Mouse (Mus musculus) CH12.LX (cell line): ENCODE results near the gene Ephb3. TPM values are rescaled to one million over a fixed set of nuclear protein-coding genes. Genes with fewer than 3 reads are reported as not detected.

ENCODE experiments used
- DNase-seq: peaks from one replicate; pipeline ENCODE4 v3.0.0-alpha.2; 2013; ENCODE audit errors: extremely low read depth
- H3K27ac ChIP-seq: 2 replicates; pipeline ENCODE4 v1.5.1; 2012; ENCODE audit warnings: low read depth, mild to moderate bottlenecking, control low read depth, moderate library complexity; ENCODE audit not compliant: insufficient read depth
- H3K27me3 ChIP-seq: replicated peaks from 2 replicates; pipeline ENCODE3; 2012; ENCODE audit warnings: inconsistent platforms
- H3K36me3 ChIP-seq, 2 experiments: replicated peaks in 1 of 2; 2 replicates each; pipeline versions ENCODE3 to v1.6.1; 2012; ENCODE audit warnings: inconsistent platforms in 1 of 2, low read length in 1 of 2, mild to moderate bottlenecking in 1 of 2, mixed read lengths in 1 of 2, moderate library complexity in 1 of 2; ENCODE audit not compliant: control insufficient read depth in 1 of 2, insufficient read depth in 1 of 2
- H3K4me1 ChIP-seq, 2 experiments: 2 replicates each; pipeline ENCODE4 v1.6.1; 2012; ENCODE audit warnings: inconsistent platforms in 1 of 2, moderate library complexity in 1 of 2; ENCODE audit not compliant: insufficient read depth in 2 of 2, control insufficient read depth in 1 of 2
- H3K4me2 ChIP-seq: 2 replicates; pipeline ENCODE4 v1.6.1; 2012; ENCODE audit warnings: low read depth, mild to moderate bottlenecking, control low read depth; ENCODE audit not compliant: poor library complexity, insufficient read depth, severe bottlenecking
- H3K4me3 ChIP-seq, 3 experiments: fragments of 150-350 bp in 1 of 3; sonication (generic) in 1 of 3; replicated peaks in 1 of 3; 2 replicates each; pipeline versions ENCODE3 to v1.5.1; 2011 to 2012; ENCODE audit warnings: low read depth in 2 of 3, low read length in 2 of 3, mild to moderate bottlenecking in 2 of 3, moderate library complexity in 2 of 3, control low read depth in 1 of 3, improper control_type of control experiment in 1 of 3, inconsistent platforms in 1 of 3, mixed read lengths in 1 of 3; ENCODE audit not compliant: poor library complexity in 1 of 3
- H3K79me2 ChIP-seq: replicated peaks from 2 replicates; pipeline ENCODE4 v1.6.1; 2012; ENCODE audit warnings: mild to moderate bottlenecking, moderate library complexity; ENCODE audit not compliant: control insufficient read depth, poor library complexity, insufficient read depth, severe bottlenecking; ENCODE audit errors: extremely low read depth
- H3K9ac ChIP-seq: 2 replicates; pipeline ENCODE4 v1.6.1; 2012; ENCODE audit warnings: low read depth, mild to moderate bottlenecking, control low read depth, moderate library complexity; ENCODE audit not compliant: insufficient read depth
- H3K9me3 ChIP-seq: replicated peaks from 2 replicates; pipeline ENCODE3; 2012; ENCODE audit warnings: low read length, inconsistent platforms, mixed read lengths
- JUN ChIP-seq: IDR thresholded peaks from 2 replicates; pipeline ENCODE4 v1.6.1; 2011; ENCODE audit warnings: low read depth, mild to moderate bottlenecking, low read length, improper control_type of control experiment, moderate library complexity; ENCODE audit not compliant: insufficient read depth
- KAT2A ChIP-seq: IDR thresholded peaks from 2 replicates; pipeline ENCODE4 v1.6.1; 2012; ENCODE audit warnings: low read length, improper control_type of control experiment, inconsistent platforms; ENCODE audit not compliant: insufficient replicate concordance
- MAZ ChIP-seq: IDR thresholded peaks from 2 replicates; pipeline ENCODE4 v1.6.1; 2012; ENCODE audit warnings: low read depth, mild to moderate bottlenecking, inconsistent platforms, low read length, improper control_type of control experiment, moderate library complexity
- RAD21 ChIP-seq: IDR thresholded peaks from 2 replicates; pipeline ENCODE4 v1.6.1; 2011; ENCODE audit warnings: low read depth, mild to moderate bottlenecking, low read length, improper control_type of control experiment, moderate library complexity
- SIN3A ChIP-seq: IDR thresholded peaks from 2 replicates; pipeline ENCODE4 v1.6.1; 2012; ENCODE audit warnings: low read length, improper control_type of control experiment, inconsistent platforms
- TCF12 ChIP-seq: IDR thresholded peaks from 2 replicates; pipeline ENCODE4 v1.6.1; 2014; ENCODE audit warnings: low read depth, mild to moderate bottlenecking, inconsistent platforms, low read length, improper control_type of control experiment
- UBTF ChIP-seq: IDR thresholded peaks from 2 replicates; pipeline ENCODE4 v1.6.1; 2012; ENCODE audit warnings: low read depth, mild to moderate bottlenecking, inconsistent platforms, low read length, improper control_type of control experiment, moderate library complexity
- USF2 ChIP-seq: conservative IDR thresholded peaks from 2 replicates; pipeline ENCODE4 v1.6.1; 2011; ENCODE audit warnings: low read depth, low read length, improper control_type of control experiment
- dilution Hi-C: fragments of 300-500 bp; cut with MboI; formaldehyde crosslinking; loops from 2 replicates; pipeline ENCODE4 v1.14.3; 2020; ENCODE audit warnings: low sequenced_read_pairs; ENCODE audit not compliant: extremely low pct_unique_long_range_greater_than_20kb, extremely low pct_ligation_motif_present
- in situ Hi-C: fragments of 300-500 bp; cut with MboI; formaldehyde crosslinking; loops from 3 replicates; pipeline ENCODE4 v1.14.3; 2019; ENCODE audit warnings: low sequenced_read_pairs, low pct_ligation_motif_present, low pct_unique_long_range_greater_than_20kb, mixed read lengths
- polyA plus RNA-seq: library from polyadenylated mRNA; unstranded; fragments of >175 nt; gene quantifications from 2 replicates; pipeline ENCODE4 v1.2.1, GENCODE M21; 2012; ENCODE audit warnings: low read depth; ENCODE audit not compliant: insufficient read length
- total RNA-seq, 2 experiments: library from RNA; depleted of rRNA; stranded (reverse); fragments of 300-350 nt in 1 of 2; fragments of >200 nt in 1 of 2; gene quantifications; 2 replicates each; pipeline ENCODE4 v1.2.3; 2012 to 2014

Ephb3 gene
- total and polyA plus RNA-seq, 3 experiments, result not detected

DNA sequence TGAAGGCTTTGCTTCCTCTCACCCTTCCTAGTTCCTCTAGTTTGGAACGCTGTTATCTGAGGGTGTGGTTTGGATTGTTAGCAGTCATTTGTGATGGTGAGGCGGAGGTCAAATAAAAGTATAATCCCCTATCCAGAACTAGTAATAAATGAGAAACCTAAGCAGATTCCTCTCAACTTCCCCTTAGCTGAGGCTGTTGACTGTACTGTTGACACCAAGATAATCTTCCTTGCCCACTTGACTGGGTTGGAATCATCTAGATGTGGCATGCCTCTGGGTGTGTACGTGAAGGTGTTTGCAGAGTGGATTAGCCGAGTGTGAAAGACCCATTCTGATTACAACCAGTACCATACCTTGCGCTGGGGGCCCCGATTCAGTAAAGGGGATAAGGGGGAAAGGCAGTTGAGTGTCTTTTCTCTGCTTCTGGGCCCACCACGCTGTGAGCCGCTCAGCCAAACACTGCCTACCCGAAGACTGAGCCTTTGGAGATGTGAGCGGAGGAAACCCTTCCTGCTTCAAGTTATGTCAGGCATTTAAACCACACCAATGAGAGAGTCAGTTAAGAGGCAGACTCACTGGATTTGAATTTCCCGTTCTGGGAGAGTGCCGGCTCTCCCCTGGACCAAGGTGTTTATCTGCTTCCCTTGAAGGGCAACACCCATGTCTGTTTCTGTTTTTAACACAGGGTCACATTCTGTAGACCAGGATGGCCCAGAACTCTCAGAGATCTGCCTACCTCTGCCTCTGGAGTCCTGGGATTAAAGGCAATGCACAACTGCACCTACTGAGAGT, 52.2 kb downstream of the Ephb3 start:
- H3K9me3 ChIP-seq, result no peaks in the 10 kb centered on the region
- TF ChIP-seq RAD21, result no peak
- no peak for TF ChIP-seq MAZ
- TF ChIP-seq USF2, result no peak
- no peak overlapping the region for H3K4me2 ChIP-seq
- H3K9ac ChIP-seq, result no peak overlapping the region
- no peaks in the 10 kb centered on the region for H3K36me3 ChIP-seq
- H3K4me3 ChIP-seq, result no peak overlapping the region
- H3K27ac ChIP-seq, result no peak overlapping the region
- dilution Hi-C loops, result no loop called here
- H3K4me1 ChIP-seq, result peaks cover 0 to 2% of the 10 kb centered on the region in 2 experiments; a peak in 1 of 4 replicates
- in situ Hi-C loops, result no loop called here
- no peaks in the 10 kb centered on the region for H3K79me2 ChIP-seq
- no peaks in the 10 kb centered on the region for H3K27me3 ChIP-seq
- no peak for DNase-seq

- H3K27me3 ChIP-seq, result no peaks in the 10 kb centered on the region
- H3K4me1 ChIP-seq, result peaks cover 4 to 7% of the 10 kb centered on the region in 2 experiments; a peak in 2 of 4 replicates
- H3K9ac ChIP-seq, result no peak overlapping the region
- DNase-seq, result no peak
- H3K36me3 ChIP-seq, result no peaks in the 10 kb centered on the region
- dilution Hi-C loops (no loop called here), in situ Hi-C loops (no loop called here)
- H3K9me3 ChIP-seq, result no peaks in the 10 kb centered on the region
- no peaks in the 10 kb centered on the region for H3K79me2 ChIP-seq
- no peak for TF ChIP-seq TCF12
- TF ChIP-seq KAT2A, result no peak
- TF ChIP-seq UBTF, result no peak
- TF ChIP-seq MAZ, result no peak
- TF ChIP-seq JUN, result no peak
- no peak overlapping the region for H3K27ac ChIP-seq
- no peak overlapping the region for H3K4me2 ChIP-seq
- no peak overlapping the region for H3K4me3 ChIP-seq
These were observed 60.9 kb downstream of the Ephb3 start for GRCm38 (mm10) chr16:21265417-21265816.

DNA sequence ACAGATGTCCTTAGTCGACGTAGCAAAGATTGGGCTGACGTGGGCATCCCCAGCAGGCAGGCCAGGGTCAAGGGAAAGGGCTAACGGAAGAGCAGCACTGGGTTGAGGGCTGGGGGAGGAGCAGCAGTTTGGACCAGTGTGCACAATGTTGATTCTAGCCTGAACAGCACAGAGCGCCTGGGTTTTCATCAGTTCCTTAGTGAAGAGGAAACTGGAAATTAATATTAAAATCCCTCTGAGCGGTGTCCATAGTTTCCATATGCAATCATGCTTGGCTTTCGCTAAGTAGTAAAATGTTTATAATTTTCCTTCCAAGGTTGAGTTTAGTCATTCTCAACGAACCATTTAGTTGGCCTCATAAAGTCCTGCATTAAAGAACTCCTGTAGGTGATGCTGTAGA, 65.2 kb downstream of the Ephb3 start:
- DNase-seq, result no peak
- no peak overlapping the region for H3K4me2 ChIP-seq
- H3K4me1 ChIP-seq, result peaks cover 31 to 40% of the 10 kb centered on the region in 2 experiments
- TF ChIP-seq SIN3A, result no peak
- no peak overlapping the region for H3K9ac ChIP-seq
- no peaks in the 10 kb centered on the region for H3K27me3 ChIP-seq
- H3K27ac ChIP-seq, result no peak overlapping the region
- no peaks in the 10 kb centered on the region for H3K36me3 ChIP-seq
- dilution Hi-C loops (no loop called here), in situ Hi-C loops (no loop called here)
- no peaks in the 10 kb centered on the region for H3K79me2 ChIP-seq
- no peak overlapping the region for H3K4me3 ChIP-seq
- no peaks in the 10 kb centered on the region for H3K9me3 ChIP-seq
